Mouse (Mus musculus) C2C12 (cell line): ENCODE data around the gene Terf2.

ENCODE experiments used
- CTCF ChIP-seq: IDR thresholded peaks from one replicate; pipeline ENCODE4 v1.5.1; 2011; ENCODE audit not compliant: control insufficient read depth, insufficient read depth, insufficient read length
- MAX ChIP-seq: IDR thresholded peaks from one replicate; pipeline ENCODE4 v1.6.1; 2011; ENCODE audit warnings: mild to moderate bottlenecking, control low read depth
- MYOD1 ChIP-seq: IDR thresholded peaks from one replicate; pipeline ENCODE4 v1.6.1; 2011; ENCODE audit warnings: low read depth; ENCODE audit not compliant: control insufficient read depth, insufficient read length
- USF1 ChIP-seq: IDR thresholded peaks from one replicate; pipeline ENCODE4 v1.6.1; 2011; ENCODE audit warnings: low read depth, mild to moderate bottlenecking, control low read depth, moderate library complexity

DNA sequence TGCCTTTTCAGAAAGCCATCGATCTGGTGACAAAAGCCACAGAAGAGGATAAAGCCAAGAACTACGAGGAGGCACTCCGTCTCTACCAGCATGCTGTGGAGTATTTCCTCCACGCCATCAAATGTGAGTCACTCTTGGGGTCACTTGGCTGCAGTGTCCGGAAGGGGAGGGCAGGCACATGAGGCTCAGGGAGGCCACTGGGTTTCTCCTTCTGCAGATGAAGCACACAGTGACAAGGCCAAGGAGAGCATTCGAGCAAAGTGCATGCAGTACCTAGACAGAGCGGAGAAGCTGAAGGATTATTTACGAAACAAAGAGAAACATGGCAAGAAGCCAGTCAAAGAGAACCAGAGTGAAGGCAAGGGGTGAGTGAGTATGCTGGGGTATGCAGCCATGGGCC, 59.7 kb downstream of the Terf2 start:
- TF ChIP-seq USF1 (no peak), CTCF (no peak), MYOD1 (no peak), MAX (no peak)
